Mouse (Mus musculus) lung, adult 2 months (tissue): ENCODE data around the gene Cntnap5a.

Experiments used
- CTCF ChIP-seq: fragments of 200-500 bp; IDR thresholded peaks from 2 replicates; pipeline ENCODE4 v1.5.1; 2011; ENCODE audit warnings: mild to moderate bottlenecking, low read length, control low read depth; ENCODE audit not compliant: insufficient read depth
- POLR2A ChIP-seq: fragments of 200-500 bp; IDR thresholded peaks from 2 replicates; pipeline ENCODE4 v1.6.1; 2011; ENCODE audit warnings: low read depth, mild to moderate bottlenecking, control low read depth, low read length, borderline replicate concordance; ENCODE audit errors: extremely low read depth

DNA sequence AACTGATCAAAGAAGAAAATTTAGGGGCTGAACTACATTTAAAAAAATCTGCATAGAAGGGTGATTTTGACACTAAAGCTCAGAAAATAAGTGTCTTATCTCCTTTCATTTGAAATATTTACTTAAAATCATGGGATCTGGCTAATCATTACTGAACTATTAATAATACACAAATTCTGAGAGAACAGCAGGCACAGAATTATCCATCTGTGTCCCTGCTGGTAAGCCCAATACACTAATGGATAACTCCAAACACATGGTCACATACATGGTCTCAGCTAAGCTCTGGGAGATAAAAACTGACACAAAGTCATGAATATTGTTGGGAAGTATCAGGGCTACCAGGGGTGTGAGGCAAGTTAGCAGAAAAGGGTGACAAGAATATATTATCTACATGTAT is 447.9 kb downstream of the Cntnap5a start:
- no peak for TF ChIP-seq POLR2A
- no peak for TF ChIP-seq CTCF
